Mouse (Mus musculus): ENCODE measurements at regions not wholly inside any gene's neighbourhood (a gene's known extent, or its start where the extent isn't known, plus 50 kb on each side); places are given as distances from the start of the nearest gene placed in this dataset.

- Histone ChIP-seq H3K27ac (no peak overlapping the region), H3K9me3 (replicated peaks) (no peaks in the 10 kb centered on the region), H3K4me3 (no peak overlapping the region), H3K4me1 (replicated peaks) (no peaks in the 10 kb centered on the region), H3K4me2 (no peak overlapping the region), H3K27me3 (no peaks in the 10 kb centered on the region), H3K9ac (no peak overlapping the region), H3K36me3 (no peaks in the 10 kb centered on the region)
- no peak for ATAC-seq (replicated peaks; ENCODE audit: insufficient number of reproducible peaks, insufficient read depth, low FRiP score, low read depth)
- 44% methylated on average over 1 of the region's 1 CpGs for WGBS
Measured at GRCm38 (mm10) chr7:39882113-39882512, 364.5 kb downstream of the Zfp619 start.

GRCm38 (mm10) chr7:39894208-39894896 lies 376.8 kb downstream of the Zfp619 start:
- no peak overlapping the region for H3K9ac ChIP-seq
- H3K4me1 ChIP-seq (replicated peaks) = no peaks in the 10 kb centered on the region
- ATAC-seq (replicated peaks; ENCODE audit: insufficient number of reproducible peaks, insufficient read depth, low FRiP score, low read depth) = no peak
- WGBS = 87% methylated on average over 7 of the region's 7 CpGs
- H3K27ac ChIP-seq = no peak overlapping the region
- no peak overlapping the region for H3K4me3 ChIP-seq
- no peak overlapping the region for H3K4me2 ChIP-seq
- H3K27me3 ChIP-seq = no peaks in the 10 kb centered on the region
- H3K36me3 ChIP-seq = no peaks in the 10 kb centered on the region
- H3K9me3 ChIP-seq (replicated peaks) = no peaks in the 10 kb centered on the region

- Histone ChIP-seq H3K27ac (no peak overlapping the region), H3K4me1 (replicated peaks) (no peaks in the 10 kb centered on the region), H3K4me2 (no peak overlapping the region), H3K27me3 (no peaks in the 10 kb centered on the region), H3K36me3 (no peaks in the 10 kb centered on the region), H3K4me3 (no peak overlapping the region), H3K9ac (no peak overlapping the region), H3K9me3 (replicated peaks) (no peaks in the 10 kb centered on the region)
- ATAC-seq (replicated peaks; ENCODE audit: insufficient number of reproducible peaks, insufficient read depth, low FRiP score, low read depth) = no peak
- 70% methylated on average over 2 of the region's 2 CpGs for WGBS
Measured at GRCm38 (mm10) chr7:39896918-39897317, 379.4 kb downstream of the Zfp619 start.

GRCm38 (mm10) chr7:39898268-39898667 lies 380.7 kb downstream of the Zfp619 start:
- Histone ChIP-seq H3K4me1 (replicated peaks) (no peaks in the 10 kb centered on the region), H3K9me3 (replicated peaks) (no peaks in the 10 kb centered on the region), H3K27me3 (no peaks in the 10 kb centered on the region), H3K9ac (no peak overlapping the region), H3K4me2 (no peak overlapping the region), H3K4me3 (no peak overlapping the region), H3K36me3 (no peaks in the 10 kb centered on the region), H3K27ac (no peak overlapping the region)
- WGBS = 86% methylated on average over 1 of the region's 1 CpGs
- no peak for ATAC-seq (replicated peaks; ENCODE audit: insufficient number of reproducible peaks, insufficient read depth, low FRiP score, low read depth)

GRCm38 (mm10) chr7:39933946-39934345 lies 416.4 kb downstream of the Zfp619 start:
- H3K4me1 ChIP-seq (replicated peaks) = no peaks in the 10 kb centered on the region
- H3K36me3 ChIP-seq = no peaks in the 10 kb centered on the region
- no peak overlapping the region for H3K4me3 ChIP-seq
- H3K27me3 ChIP-seq = no peaks in the 10 kb centered on the region
- WGBS = 73% methylated on average over 1 of the region's 1 CpGs
- H3K4me2 ChIP-seq = no peak overlapping the region
- H3K9ac ChIP-seq = no peak overlapping the region
- no peaks in the 10 kb centered on the region for H3K9me3 ChIP-seq (replicated peaks)
- no peak overlapping the region for H3K27ac ChIP-seq
- ATAC-seq (replicated peaks; ENCODE audit: insufficient number of reproducible peaks, insufficient read depth, low FRiP score, low read depth) = no peak

- 58% methylated on average over 4 of the region's 4 CpGs for WGBS
- no peak for ATAC-seq (replicated peaks; ENCODE audit: insufficient number of reproducible peaks, insufficient read depth, low FRiP score, low read depth)
Measured at GRCm38 (mm10) chr7:39937262-39937661, 419.7 kb downstream of the Zfp619 start.

GRCm38 (mm10) chr7:39942262-39942900 lies 424.8 kb downstream of the Zfp619 start:
- Histone ChIP-seq H3K9ac (no peak overlapping the region), H3K36me3 (no peaks in the 10 kb centered on the region), H3K27me3 (no peaks in the 10 kb centered on the region), H3K4me1 (replicated peaks) (peaks cover 4% of the 10 kb centered on the region; the same call in 1 of the 2 replicates), H3K4me3 (no peak overlapping the region), H3K4me2 (no peak overlapping the region), H3K9me3 (replicated peaks) (no peaks in the 10 kb centered on the region), H3K27ac (peak overlapping the region; percentile 34; the same call in 1 of the 2 replicates)
- WGBS = 46% methylated on average over 1 of the region's 1 CpGs
- no peak for ATAC-seq (replicated peaks; ENCODE audit: insufficient number of reproducible peaks, insufficient read depth, low FRiP score, low read depth)

More at GRCm38 (mm10) chr7:39937262-39937661, 419.7 kb downstream of the Zfp619 start:
- H3K27ac ChIP-seq = no peak overlapping the region
- H3K4me1 ChIP-seq (replicated peaks) = no peaks in the 10 kb centered on the region
- H3K9ac ChIP-seq = no peak overlapping the region
- no peaks in the 10 kb centered on the region for H3K27me3 ChIP-seq
- H3K4me2 ChIP-seq = no peak overlapping the region
- H3K4me3 ChIP-seq = no peak overlapping the region
- no peaks in the 10 kb centered on the region for H3K36me3 ChIP-seq
- no peaks in the 10 kb centered on the region for H3K9me3 ChIP-seq (replicated peaks)

GRCm38 (mm10) chr7:39954110-39954509 lies 436.5 kb downstream of the Zfp619 start:
- WGBS = 17% methylated on average over 7 of the region's 7 CpGs
- no peaks in the 10 kb centered on the region for H3K9me3 ChIP-seq (replicated peaks)
- ATAC-seq (replicated peaks; ENCODE audit: insufficient number of reproducible peaks, insufficient read depth, low FRiP score, low read depth) = peak; percentile 89
- H3K9ac ChIP-seq = no peak overlapping the region
- H3K27ac ChIP-seq = peak overlapping the region; percentile 73
- H3K36me3 ChIP-seq = no peaks in the 10 kb centered on the region
- H3K4me1 ChIP-seq (replicated peaks) = peaks cover 5% of the 10 kb centered on the region; the same call in 1 of the 2 replicates
- H3K4me2 ChIP-seq = no peak overlapping the region
- no peaks in the 10 kb centered on the region for H3K27me3 ChIP-seq
- H3K4me3 ChIP-seq = no peak overlapping the region

GRCm38 (mm10) chr7:39954931-39955330 lies 437.4 kb downstream of the Zfp619 start:
- Histone ChIP-seq H3K4me3 (no peak overlapping the region), H3K36me3 (no peaks in the 10 kb centered on the region), H3K9ac (no peak overlapping the region), H3K9me3 (replicated peaks) (no peaks in the 10 kb centered on the region), H3K27ac (peak overlapping the region; percentile 73), H3K27me3 (no peaks in the 10 kb centered on the region), H3K4me2 (no peak overlapping the region), H3K4me1 (replicated peaks) (peaks cover 5% of the 10 kb centered on the region; the same call in 1 of the 2 replicates)
- ATAC-seq (replicated peaks; ENCODE audit: insufficient number of reproducible peaks, insufficient read depth, low FRiP score, low read depth) = peak; percentile 76

GRCm38 (mm10) chr7:39978121-39978520 lies 460.6 kb downstream of the Zfp619 start:
- Histone ChIP-seq H3K27me3 (no peaks in the 10 kb centered on the region), H3K9me3 (replicated peaks) (no peaks in the 10 kb centered on the region), H3K27ac (no peak overlapping the region), H3K4me2 (no peak overlapping the region), H3K36me3 (no peaks in the 10 kb centered on the region), H3K9ac (no peak overlapping the region), H3K4me1 (replicated peaks) (no peaks in the 10 kb centered on the region), H3K4me3 (no peak overlapping the region)
- WGBS = 66% methylated on average over 2 of the region's 2 CpGs
- ATAC-seq (replicated peaks; ENCODE audit: insufficient number of reproducible peaks, insufficient read depth, low FRiP score, low read depth) = no peak

- no peak overlapping the region for H3K4me2 ChIP-seq
- H3K9me3 ChIP-seq (replicated peaks) = no peaks in the 10 kb centered on the region
- 67% methylated on average over 4 of the region's 4 CpGs for WGBS
- H3K27me3 ChIP-seq = no peaks in the 10 kb centered on the region
- no peak for ATAC-seq (replicated peaks; ENCODE audit: insufficient number of reproducible peaks, insufficient read depth, low FRiP score, low read depth)
- H3K27ac ChIP-seq = no peak overlapping the region
- H3K9ac ChIP-seq = no peak overlapping the region
- H3K4me3 ChIP-seq = no peak overlapping the region
- H3K36me3 ChIP-seq = no peaks in the 10 kb centered on the region
- no peaks in the 10 kb centered on the region for H3K4me1 ChIP-seq (replicated peaks)
Measured at GRCm38 (mm10) chr7:39981647-39982046, 464.1 kb downstream of the Zfp619 start.

Data from heart, embryonic 15.5 days (tissue).